Mouse (Mus musculus): ENCODE results near the gene Gng2.
A peak's percentile ranks its signal among the peaks of the same experiment; 100 is the strongest.
"Not testable (repeated sequence)": the region's sequence is repeated elsewhere in the genome, so short reads cannot be mapped to it uniquely, and the experiment has no call there.

Gng2 gene

GRCm38 (mm10) chr14:19935084-19935483 is 42.3 kb downstream of the Gng2 start:
- DNase-seq, result no peak

- DNase-seq, result no peak
These were observed 44.1 kb downstream of the Gng2 start for GRCm38 (mm10) chr14:19933314-19933713.

GRCm38 (mm10) chr14:19927879-19928278 is 49.5 kb downstream of the Gng2 start:
- DNase-seq, result peak in 1 of 2 experiments; percentile 3

GRCm38 (mm10) chr14:19927156-19927555 is 50.3 kb downstream of the Gng2 start:
- DNase-seq, result no peak

GRCm38 (mm10) chr14:19926312-19926711 is 51.1 kb downstream of the Gng2 start:
- DNase-seq, result no peak

- no peak for DNase-seq
These were observed 52.3 kb downstream of the Gng2 start for GRCm38 (mm10) chr14:19925157-19925556.

- DNase-seq, result no peak
These were observed 53.3 kb downstream of the Gng2 start for GRCm38 (mm10) chr14:19924086-19924485.

- DNase-seq, result no peak
These were observed 57.2 kb downstream of the Gng2 start for GRCm38 (mm10) chr14:19920254-19920691.

- no peak for DNase-seq
These were observed 57.6 kb downstream of the Gng2 start for GRCm38 (mm10) chr14:19919789-19920188.

GRCm38 (mm10) chr14:19917534-19917933 is 59.9 kb downstream of the Gng2 start:
- DNase-seq, result no peak

GRCm38 (mm10) chr14:19916315-19916714 is 61.1 kb downstream of the Gng2 start:
- DNase-seq, result no peak

- no peak for DNase-seq
These were observed 64.5 kb downstream of the Gng2 start for GRCm38 (mm10) chr14:19912891-19913290.

- peak; percentile 87 to 92 for DNase-seq
These were observed 71.8 kb downstream of the Gng2 start for GRCm38 (mm10) chr14:19905615-19906014.

GRCm38 (mm10) chr14:19904821-19905220 is 72.6 kb downstream of the Gng2 start:
- DNase-seq, result peak; percentile 22 to 53

- peak; percentile 34 to 41 for DNase-seq
These were observed 73.4 kb downstream of the Gng2 start for GRCm38 (mm10) chr14:19904031-19904430.

- no peak for DNase-seq
These were observed 76.9 kb downstream of the Gng2 start for GRCm38 (mm10) chr14:19900492-19900891.

- DNase-seq, result no peak
These were observed 89.9 kb downstream of the Gng2 start for GRCm38 (mm10) chr14:19887569-19887968.

- not testable (repeated sequence) for DNase-seq
These were observed 93.0 kb downstream of the Gng2 start for GRCm38 (mm10) chr14:19884431-19884830.

GRCm38 (mm10) chr14:19874201-19874807 is 103.1 kb downstream of the Gng2 start:
- no peak for DNase-seq

GRCm38 (mm10) chr14:19867286-19867935 is 110.0 kb downstream of the Gng2 start:
- DNase-seq, result no peak

GRCm38 (mm10) chr14:19865121-19865520 is 112.3 kb downstream of the Gng2 start:
- DNase-seq, result not testable (repeated sequence)

- DNase-seq, result no peak
These were observed 115.9 kb downstream of the Gng2 start for GRCm38 (mm10) chr14:19861311-19862080.

- DNase-seq, result no peak
These were observed 117.1 kb downstream of the Gng2 start for GRCm38 (mm10) chr14:19860281-19860680.

Measured in cerebellum, postnatal 25 days (tissue).